Mouse (Mus musculus) myocyte (in vitro differentiated cells): ENCODE measurements around the gene Slc51a.

ENCODE experiments used
- CEBPB ChIP-seq: IDR thresholded peaks from 2 replicates; pipeline ENCODE4 v1.6.1; 2011; ENCODE audit warnings: mild to moderate bottlenecking, moderate library complexity; ENCODE audit not compliant: poor library complexity, insufficient read depth, severe bottlenecking
- E2F4 ChIP-seq: IDR thresholded peaks from one replicate; pipeline ENCODE4 v1.6.1; 2011; ENCODE audit warnings: mild to moderate bottlenecking, control low read depth, moderate library complexity; ENCODE audit not compliant: insufficient read depth
- MAX ChIP-seq: IDR thresholded peaks from one replicate; pipeline ENCODE4 v1.6.1; 2011; ENCODE audit warnings: low read depth, mild to moderate bottlenecking, control low read depth
- MYOD1 ChIP-seq, 3 experiments: IDR thresholded peaks; one replicate each; pipeline ENCODE4 v1.6.1; 2011; ENCODE audit warnings: control low read depth in 2 of 3, low read depth in 2 of 3, mild to moderate bottlenecking in 2 of 3, moderate library complexity in 1 of 3; ENCODE audit not compliant: insufficient read length in 2 of 3, control insufficient read depth in 1 of 3
- MYOG ChIP-seq, 3 experiments: IDR thresholded peaks; one replicate each; pipeline ENCODE4 v1.6.1; 2011; ENCODE audit warnings: control low read depth in 2 of 3, low read depth in 2 of 3, mild to moderate bottlenecking in 2 of 3; ENCODE audit not compliant: insufficient read length in 2 of 3, control insufficient read depth in 1 of 3, insufficient read depth in 1 of 3
- POLR2A ChIP-seq: IDR thresholded peaks from one replicate; pipeline ENCODE4 v1.6.1; 2011; ENCODE audit warnings: low read depth, mild to moderate bottlenecking, control low read depth, moderate library complexity; ENCODE audit not compliant: insufficient read length
- POLR2AphosphoS2 ChIP-seq: IDR thresholded peaks from one replicate; pipeline ENCODE4 v1.6.1; 2011; ENCODE audit warnings: low read depth, control low read depth; ENCODE audit not compliant: insufficient read length
- REST ChIP-seq: IDR thresholded peaks from one replicate; pipeline ENCODE4 v1.6.1; 2011; ENCODE audit warnings: mild to moderate bottlenecking, control low read depth, moderate library complexity; ENCODE audit not compliant: insufficient read depth, insufficient read length
- SRF ChIP-seq: IDR thresholded peaks from one replicate; pipeline ENCODE4 v1.6.1; 2011; ENCODE audit warnings: low read depth; ENCODE audit not compliant: control insufficient read depth, insufficient read length
- TCF12 ChIP-seq: IDR thresholded peaks from one replicate; pipeline ENCODE4 v1.6.1; 2011; ENCODE audit warnings: mild to moderate bottlenecking, control low read depth; ENCODE audit not compliant: poor library complexity, insufficient read depth, severe bottlenecking
- TCF3 ChIP-seq: IDR thresholded peaks from one replicate; pipeline ENCODE4 v1.6.1; 2011; ENCODE audit warnings: low read depth, control low read depth; ENCODE audit not compliant: insufficient read length
- USF1 ChIP-seq: IDR thresholded peaks from one replicate; pipeline ENCODE4 v1.6.1; 2011; ENCODE audit warnings: low read depth, mild to moderate bottlenecking, control low read depth, moderate library complexity

DNA sequence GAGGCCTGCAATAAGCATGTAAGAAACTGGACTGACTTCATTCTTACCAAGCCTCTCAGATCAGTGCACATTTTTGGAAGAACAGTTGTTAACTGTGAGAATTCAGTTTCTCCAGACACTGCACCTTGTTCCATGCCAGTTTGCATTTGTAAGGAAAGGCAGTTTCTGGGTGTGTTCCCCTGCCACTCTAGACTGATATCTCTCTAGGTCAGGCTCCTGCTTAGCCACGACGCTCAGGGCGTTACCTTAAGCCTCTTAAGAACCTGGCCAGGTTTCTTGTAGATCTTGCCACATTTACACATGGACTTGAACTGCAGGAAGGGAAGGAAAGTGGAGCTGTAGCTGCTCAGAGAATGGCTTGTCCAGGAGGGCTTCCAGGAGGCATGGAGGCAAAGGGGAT lies 38.0 kb downstream of the Slc51a start:
- TF ChIP-seq TCF12 (no peak), E2F4 (no peak), POLR2A (no peak), USF1 (no peak), MAX (no peak), MYOD1 (IDR thresholded peaks at IDR 0.05; ENCODE audit: control insufficient read depth in 1 of 3, insufficient read length in 2 of 3, low read depth in 2 of 3) (no peak), MYOG (IDR thresholded peaks at IDR 0.05; ENCODE audit: control insufficient read depth in 1 of 3, insufficient read depth in 1 of 3, insufficient read length in 2 of 3, low read depth in 2 of 3) (no peak), POLR2AphosphoS2 (no peak), TCF3 (no peak), CEBPB (no peak), SRF (no peak), REST (no peak)
